Mouse (Mus musculus) heart, postnatal 14 days (tissue): Measurements from ENCODE around the gene Gm26566. TPM values are rescaled to one million over a fixed set of nuclear protein-coding genes. Genes with fewer than 3 reads are reported as not detected.
"Not testable (repeated sequence)": the region's sequence is repeated elsewhere in the genome, so short reads cannot be mapped to it uniquely, and the experiment has no call there.

Experiments
- DNase-seq, 2 experiments: peaks; one replicate each; pipeline ENCODE4 v3.0.0; 2021 to 2022
- intact Hi-C: fragments of 180-260 bp; cut with DNase I; formaldehyde crosslinking; loops from one replicate; pipeline ENCODE4 v1.15.1; 2025
- total RNA-seq, 2 experiments: library from RNA; stranded (reverse); gene quantifications; 2 replicates each; pipeline ENCODE4 v1.2.3; 2021

The Gm26566 gene
- total RNA-seq, 2 experiments from 2014 or later = 0.22 to 1.0 TPM

GRCm38 (mm10) chr4:88727324-88727723 is 5.7 kb downstream of the Gm26566 start:
- peak; percentile 40 to 55 for DNase-seq
- intact Hi-C loops = loop anchor here (1.0 kb wide), 1 partner anchor 31 kb away; no protein-coding TSS in a partner anchor

DNA sequence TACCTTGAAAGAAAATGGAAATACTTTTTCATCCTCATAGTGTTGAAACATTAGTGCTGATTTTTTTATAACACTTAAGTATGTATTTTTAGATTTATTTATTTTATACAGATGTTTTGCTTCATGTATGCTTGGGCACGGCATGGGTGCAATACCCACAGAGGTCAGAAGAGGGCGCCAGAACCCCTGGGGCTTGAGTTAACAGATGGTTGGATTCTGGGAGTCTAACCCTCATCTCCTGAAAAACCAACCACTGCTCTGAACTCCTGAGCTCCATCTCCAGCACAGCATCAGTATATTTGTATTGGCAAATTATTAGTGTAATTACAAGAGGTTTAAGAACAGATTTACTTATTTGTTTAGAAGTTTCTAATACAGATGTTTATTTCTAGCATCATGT is 16.9 kb downstream of the Gm26566 start:
- DNase-seq = peak; percentile 75 to 85
- intact Hi-C loops = no loop called here

DNA sequence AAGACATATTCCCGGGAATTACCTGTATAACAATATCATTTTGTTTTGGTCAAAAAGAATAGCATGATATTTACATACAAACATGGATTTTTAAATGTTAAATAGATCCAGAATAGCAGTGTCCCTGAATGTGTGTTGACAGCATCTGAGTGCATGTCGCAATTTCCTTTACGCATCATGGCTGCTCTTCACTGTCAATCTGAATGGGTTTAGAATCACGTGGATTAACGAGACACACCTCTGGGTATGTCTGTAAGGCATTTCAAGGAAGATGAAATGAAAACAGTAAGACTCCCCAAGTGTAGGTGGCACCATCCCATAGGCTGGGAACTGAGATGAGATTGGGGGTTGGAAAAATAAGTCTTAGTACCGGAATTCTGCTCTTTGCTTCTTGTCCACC is 17.4 kb downstream of the Gm26566 start:
- intact Hi-C loops = no loop called here
- DNase-seq = no peak

DNA sequence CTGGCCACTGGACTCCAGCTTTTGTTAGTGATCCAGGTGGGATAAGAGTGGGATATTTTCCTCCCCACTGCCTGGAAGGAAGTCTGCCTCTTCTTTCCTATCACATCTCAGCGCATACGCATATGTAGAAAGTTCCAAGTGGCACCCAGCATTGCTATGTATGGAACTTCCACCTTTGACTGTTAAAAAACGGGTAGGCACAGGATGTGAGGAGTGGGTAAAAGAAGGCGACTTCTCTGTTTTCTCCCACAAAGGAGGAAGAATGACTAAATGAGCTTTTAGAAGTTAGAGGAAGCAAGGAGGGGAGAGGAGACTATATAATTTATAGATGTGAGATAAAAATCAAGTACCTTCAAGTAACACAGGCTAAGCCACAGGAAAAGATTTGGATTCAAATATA is 19.8 kb downstream of the Gm26566 start:
- intact Hi-C loops = no loop called here
- DNase-seq = no peak

DNA sequence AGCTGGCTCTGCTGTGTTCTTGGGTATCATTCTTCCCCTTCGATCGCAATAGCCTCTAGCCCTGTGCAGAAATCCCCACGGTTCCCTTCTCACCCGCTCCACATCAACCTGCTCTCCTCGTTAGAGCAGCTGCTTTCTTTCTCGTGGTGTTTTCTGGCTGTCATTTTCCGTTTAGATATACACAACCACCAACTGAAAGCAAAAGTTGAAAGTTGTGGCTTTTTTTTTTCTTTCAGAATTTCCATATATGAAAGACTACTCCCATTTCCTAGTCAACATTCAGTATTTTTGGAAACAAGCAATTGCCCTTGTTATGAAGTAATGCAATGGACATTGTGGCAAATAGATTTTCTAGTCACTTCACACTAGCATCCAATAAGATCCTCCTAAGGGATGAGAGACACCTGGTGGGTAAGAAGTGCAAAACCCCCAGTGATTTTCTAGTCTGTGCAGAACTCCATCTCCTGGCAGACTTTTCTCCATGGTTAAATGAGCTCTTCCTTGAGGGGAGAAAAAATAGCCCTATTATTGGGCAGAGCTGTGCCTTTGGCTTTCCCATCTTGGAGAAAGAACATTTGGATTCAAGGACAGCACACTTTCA is 21.3 kb downstream of the Gm26566 start:
- DNase-seq = no peak
- intact Hi-C loops = no loop called here

DNA sequence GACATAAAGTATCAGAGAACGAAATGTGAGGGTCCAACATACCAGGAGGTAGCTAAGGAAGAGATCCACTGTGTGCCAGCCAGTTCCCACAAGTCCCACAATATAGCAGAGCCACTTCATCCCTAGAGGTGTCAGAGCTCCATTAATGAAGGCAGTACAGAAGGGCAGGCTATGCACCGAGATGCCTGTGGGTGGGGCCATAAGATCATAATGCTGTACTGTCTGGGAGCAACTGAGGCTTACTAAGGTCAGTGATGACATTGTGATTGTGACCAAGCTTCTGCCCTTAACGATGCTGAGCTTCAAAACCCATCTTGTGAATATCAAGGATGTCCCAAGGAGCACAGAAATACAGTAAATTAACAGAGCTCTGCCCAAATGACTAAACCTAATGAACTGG is 22.6 kb downstream of the Gm26566 start:
- intact Hi-C loops = no loop called here
- DNase-seq = no peak

DNA sequence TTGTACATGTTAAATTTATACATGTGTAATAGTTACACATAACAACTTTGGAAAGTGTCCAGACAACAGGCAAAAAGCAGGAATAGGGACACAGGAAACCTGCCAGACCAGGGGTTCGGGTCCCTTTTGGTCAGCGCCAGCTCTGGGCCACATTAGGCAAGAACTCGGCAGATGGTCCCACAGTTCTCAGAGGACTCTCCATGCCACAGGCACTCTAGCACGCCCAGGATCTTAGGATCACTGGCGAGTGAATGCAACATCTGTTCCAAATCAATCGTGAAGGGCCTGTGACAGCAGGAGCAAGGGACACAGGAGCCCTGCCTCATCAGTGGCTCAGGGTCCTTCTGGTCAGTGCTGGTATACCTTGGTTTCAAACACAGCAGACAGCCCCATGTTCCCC is 28.3 kb downstream of the Gm26566 start:
- DNase-seq = no peak
- intact Hi-C loops = no loop called here

DNA sequence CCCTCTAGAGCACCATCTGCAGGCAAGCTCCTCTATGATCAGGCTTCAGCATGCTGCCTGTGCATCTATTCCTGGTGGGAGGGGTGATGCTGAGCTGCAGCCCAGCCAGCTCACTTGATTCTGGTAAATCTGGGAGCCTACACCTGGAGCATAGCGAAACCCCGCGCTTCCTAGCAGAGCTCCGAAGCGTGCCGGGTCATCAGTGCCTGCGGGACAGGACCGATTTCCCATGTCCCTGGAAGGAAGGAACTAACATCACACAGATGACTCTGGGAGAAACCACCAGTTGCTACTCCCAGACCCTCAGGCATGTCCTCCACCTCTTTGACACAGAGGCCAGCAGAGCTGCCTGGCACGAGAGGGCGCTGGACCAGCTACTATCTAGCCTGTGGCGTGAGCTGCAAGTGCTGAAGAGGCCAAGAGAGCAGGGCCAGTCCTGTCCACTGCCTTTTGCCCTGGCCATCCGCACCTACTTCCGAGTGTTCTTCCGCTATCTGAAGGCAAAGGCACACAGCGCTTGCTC is 33.3 kb downstream of the Gm26566 start, which contains the start of gene Gm13271:
Gene Gm13271 (plus strand): TSS at position 51 of the 523 bp plus-strand sequence.
- intact Hi-C loops = not testable (repeated sequence)
- DNase-seq = peak; percentile 66 to 71

- DNase-seq = peak in 1 of 2 experiments; percentile 9
Measured at GRCm38 (mm10) chr4:88756581-88757513, 35.2 kb downstream of the Gm26566 start.

DNA sequence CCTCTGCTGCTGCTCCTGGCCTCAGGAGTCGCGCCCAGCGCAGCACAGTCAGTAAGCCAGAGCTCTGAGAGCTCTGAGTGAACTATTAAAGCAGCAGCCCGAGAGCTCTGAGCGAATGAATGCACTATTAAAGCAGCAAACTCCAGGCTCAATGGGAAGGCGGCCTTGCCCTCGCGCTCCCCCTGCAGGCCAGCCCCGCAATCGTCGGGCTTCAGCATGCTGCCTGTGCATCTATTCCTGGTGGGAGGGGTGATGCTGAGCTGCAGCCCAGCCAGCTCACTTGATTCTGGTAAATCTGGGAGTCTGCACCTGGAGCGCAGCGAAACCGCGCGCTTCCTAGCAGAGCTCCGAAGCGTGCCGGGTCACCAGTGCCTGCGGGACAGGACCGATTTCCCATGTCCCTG is 36.0 kb downstream of the Gm26566 start:
- DNase-seq = peak; percentile 87 to 89
- intact Hi-C loops = not testable (repeated sequence)

More at GRCm38 (mm10) chr4:88756581-88757513, 35.2 kb downstream of the Gm26566 start:
- intact Hi-C loops = not testable (repeated sequence)

DNA sequence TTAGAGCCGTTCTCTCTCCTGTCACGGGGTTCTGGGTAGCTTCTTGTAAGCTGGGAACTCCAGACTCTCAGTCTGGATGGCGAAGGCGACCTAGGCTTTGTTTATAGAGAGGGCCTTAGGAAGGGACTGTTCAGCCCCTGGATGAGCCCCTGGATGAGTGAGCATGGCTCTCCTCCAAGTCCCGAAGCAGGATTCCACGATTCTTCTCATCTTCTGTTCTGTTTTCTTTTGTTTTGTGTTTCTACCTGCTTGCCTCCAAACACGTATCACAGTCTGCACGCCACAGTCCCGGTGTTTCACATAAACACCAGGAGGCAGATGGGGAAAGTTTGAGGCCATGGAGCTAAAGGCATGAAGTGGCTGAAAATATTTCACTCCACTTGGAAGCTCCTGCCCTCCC is 37.1 kb downstream of the Gm26566 start:
- DNase-seq, intact Hi-C loops: not testable (repeated sequence)

GRCm38 (mm10) chr4:88759610-88760268 is 38.1 kb downstream of the Gm26566 start, which contains the start of gene Gm13283:
Gene Gm13283 (plus strand): TSS chr4:88760119.
- peak; percentile 26 to 28 for DNase-seq
- intact Hi-C loops = not testable (repeated sequence)

- DNase-seq = peak; percentile 82 to 83
- intact Hi-C loops = not testable (repeated sequence)
Measured at GRCm38 (mm10) chr4:88760431-88760830, 38.8 kb downstream of the Gm26566 start.

DNA sequence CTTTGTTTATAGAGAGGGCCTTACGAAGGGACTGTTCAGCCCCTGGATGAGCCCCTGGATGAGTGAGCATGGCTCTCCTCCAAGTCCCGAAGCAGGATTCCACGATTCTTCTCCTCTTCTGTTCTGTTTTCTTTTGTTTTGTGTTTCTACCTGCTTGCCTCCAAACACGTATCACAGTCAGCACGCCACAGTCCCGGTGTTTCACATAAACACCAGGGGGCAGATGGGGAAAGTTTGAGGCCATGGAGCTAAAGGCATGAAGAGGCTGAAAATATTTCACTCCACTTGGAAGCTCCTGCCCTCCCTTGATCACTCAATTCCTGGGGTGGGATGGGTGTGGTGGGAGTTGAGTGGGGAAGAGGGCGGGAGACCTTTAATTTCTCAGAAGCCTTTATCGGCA is 40.2 kb downstream of the Gm26566 start:
- intact Hi-C loops = not testable (repeated sequence)
- peak; percentile 57 to 67 for DNase-seq

- intact Hi-C loops = not testable (repeated sequence)
- peak in 1 of 2 experiments; percentile 10 for DNase-seq
Measured at GRCm38 (mm10) chr4:88762341-88762740, 40.7 kb downstream of the Gm26566 start.

DNA sequence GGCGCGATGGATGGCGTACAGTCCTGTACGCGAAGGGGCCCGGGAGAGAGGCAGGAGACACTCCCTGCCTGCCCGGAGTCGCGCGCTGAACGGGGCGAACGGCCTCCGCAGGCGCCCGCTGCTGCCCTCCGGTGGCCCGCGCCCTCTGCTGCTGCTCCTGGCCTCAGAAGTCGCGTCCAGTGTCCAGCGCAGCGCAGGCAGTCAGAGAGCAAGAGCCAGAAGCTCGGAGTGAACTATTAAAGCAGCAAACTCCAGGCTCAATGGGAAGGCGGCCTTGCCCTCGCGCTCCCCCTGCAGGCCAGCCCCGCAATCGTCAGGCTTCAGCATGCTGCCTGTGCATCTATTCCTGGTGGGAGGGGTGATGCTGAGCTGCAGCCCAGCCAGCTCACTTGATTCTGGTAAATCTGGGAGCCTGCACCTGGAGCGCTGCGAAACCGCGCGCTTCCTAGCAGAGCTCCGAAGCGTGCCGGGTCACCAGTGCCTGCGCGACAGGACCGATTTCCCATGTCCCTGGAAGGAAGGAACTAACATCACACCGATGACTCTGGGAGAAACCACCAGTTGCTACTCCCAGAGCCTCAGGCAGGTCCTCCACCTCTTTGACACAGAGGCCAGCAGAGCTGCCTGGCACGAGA is 41.9 kb downstream of the Gm26566 start:
- intact Hi-C loops = not testable (repeated sequence)
- peak; percentile 55 to 59 for DNase-seq
